Mouse (Mus musculus) liver, postnatal 0 days (tissue): ENCODE measurements around the gene Atmin.

Experiments used
- CTCF ChIP-seq: sonication (generic); IDR thresholded peaks from 2 replicates; pipeline ENCODE4 v1.5.1; 2016; ENCODE audit warnings: antibody characterized with exemption, low read depth
- EP300 ChIP-seq: IDR thresholded peaks from 2 replicates; pipeline ENCODE4 v1.6.1; 2016; ENCODE audit warnings: antibody characterized with exemption, low read depth, mild to moderate bottlenecking

DNA sequence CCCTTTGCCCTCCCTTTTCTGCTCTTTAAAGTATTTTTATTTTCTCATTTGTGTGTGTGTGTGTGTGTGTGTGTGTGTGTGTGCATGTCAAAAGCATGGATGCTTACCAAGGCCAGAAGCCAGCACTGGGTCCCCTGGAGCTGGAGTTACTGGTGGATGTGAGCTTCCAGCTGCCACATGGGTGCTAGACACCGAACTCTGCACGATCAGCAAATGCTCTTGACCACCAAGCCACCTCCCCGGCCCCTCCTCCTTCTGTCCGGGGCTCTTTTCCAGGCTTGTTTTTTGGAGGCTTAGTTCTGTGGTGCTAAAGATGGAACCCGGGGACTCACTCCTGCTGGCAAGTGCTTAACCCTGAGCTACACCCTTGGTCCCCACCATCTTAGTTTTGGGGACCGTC is 3.7 kb downstream of the Atmin start:
- TF ChIP-seq CTCF (no peak), EP300 (no peak)
